Comparison of ENCODE assay signal across 9 mouse cellular contexts in genomic region chr11:97684766-97685165, GRCm38 (mm10). TPM values are rescaled to one million over a fixed set of nuclear protein-coding genes. Genes with fewer than 3 reads are reported as not detected.
DNase-seq lines count a peak whose midpoint lies in the region; ATAC-seq and TF ChIP-seq lines count a peak whose summit lies in the region.
"Had no signal": no experiment of that assay in that cellular context is flagged by ENCODE, and none has a peak within 500 bp of the region (broad histone marks: within the 10 kb centered on the region; RNA-seq: fewer than 3 reads in every experiment).

No protein-coding gene starts in this region.

- H3K4me1 ChIP-seq in embryonic facial prominence, embryonic 13.5 days: peaks cover 22% of the 10 kb centered on the region
- peaks cover 39% of the 10 kb centered on the region for H3K4me1 ChIP-seq in kidney, embryonic 16.5 days (ENCODE audit: insufficient read depth, low read length)

- 0 out of 2 replicates have a peak overlapping the region, but pooled peaks have one; percentile 80 for H3K4me2 ChIP-seq in embryonic facial prominence, embryonic 13.5 days
- peak overlapping the region; percentile 58 for H3K4me2 ChIP-seq in kidney, embryonic 16.5 days (replicated peaks; ENCODE audit: low read depth, low read length)

- 40% methylated on average over 7 of the region's 7 CpGs for WGBS in embryonic facial prominence, embryonic 13.5 days
- 23% methylated on average over 7 of the region's 7 CpGs for WGBS in kidney, embryonic 16.5 days

- TF ChIP-seq CTCF in left cerebral cortex, adult 2 months (IDR thresholded peaks at IDR 0.05): no peak

- H3K9me3 ChIP-seq in embryonic facial prominence, embryonic 13.5 days: no peaks in the 10 kb centered on the region
- H3K9me3 ChIP-seq in kidney, embryonic 16.5 days (ENCODE audit: low read length): no peaks in the 10 kb centered on the region
- H3K9me3 ChIP-seq: embryonic facial prominence, embryonic 15.5 days had no signal

- peak overlapping the region; percentile 79 for H3K27ac ChIP-seq in left cerebral cortex, adult 2 months
- no peak overlapping the region for H3K27ac ChIP-seq in embryonic facial prominence, embryonic 13.5 days
- H3K27ac ChIP-seq in kidney, embryonic 16.5 days (ENCODE audit: low read length): peak overlapping the region; percentile 65

- no peaks in the 10 kb centered on the region for H3K27me3 ChIP-seq in embryonic facial prominence, embryonic 13.5 days
- H3K27me3 ChIP-seq in kidney, embryonic 16.5 days (ENCODE audit: insufficient read depth, low read length): no peaks in the 10 kb centered on the region
- H3K27me3 ChIP-seq: embryonic facial prominence, embryonic 15.5 days had no signal

- no peak overlapping the region for H3K4me3 ChIP-seq in left cerebral cortex, adult 2 months
- H3K4me3 ChIP-seq in embryonic facial prominence, embryonic 13.5 days: no peak overlapping the region
- H3K4me3 ChIP-seq in kidney, embryonic 16.5 days (ENCODE audit: low read length): no peak overlapping the region

- ATAC-seq in embryonic facial prominence, embryonic 13.5 days (ENCODE audit: insufficient number of reproducible peaks, insufficient read depth, low FRiP score, low TSS enrichment, low read depth): no peak
- no peak for ATAC-seq in kidney, embryonic 16.5 days (ENCODE audit: low FRiP score, low TSS enrichment)

- H3K36me3 ChIP-seq in embryonic facial prominence, embryonic 13.5 days: peaks cover 51% of the 10 kb centered on the region
- H3K36me3 ChIP-seq in kidney, embryonic 16.5 days (ENCODE audit: insufficient read depth, low read length): peaks cover 39% of the 10 kb centered on the region

- no peak overlapping the region for H3K9ac ChIP-seq in embryonic facial prominence, embryonic 13.5 days
- H3K9ac ChIP-seq in kidney, embryonic 16.5 days (replicated peaks; ENCODE audit: low read length): peak overlapping the region; percentile 38

- intact Hi-C loops in left cerebral cortex, adult 2 months (cut with DNase I): loop anchor here (1.0 kb wide), 1 partner anchor 54 kb away; no protein-coding TSS in a partner anchor
- intact Hi-C loops in left cerebral cortex, postnatal 14 days (cut with DNase I): loop anchor here (5.0 kb wide), 1 partner anchor 42 kb away; no protein-coding TSS in a partner anchor
- intact Hi-C loops in left cerebral cortex, postnatal 25 days (cut with DNase I): no loop called here

- peak; percentile 49 for DNase-seq in adrenal gland, postnatal 10 days
- no peak for DNase-seq in adrenal gland, adult 2 months
- no peak for DNase-seq in left cerebral cortex, adult 2 months (ENCODE audit: extremely low spot score in 1 of 2, low spot score in 2 of 2)
- DNase-seq in left cerebral cortex, adult 8-10 months (ENCODE audit: low spot score in 2 of 2): no peak
- DNase-seq in left cerebral cortex, postnatal 14 days (ENCODE audit: low spot score in 2 of 2): no peak
- no peak for DNase-seq in left cerebral cortex, postnatal 25 days (ENCODE audit: low spot score in 2 of 2)

RNA-seq across cellular contexts. Expression of gene Cisd3, which starts 0.9 kb away (rescaled TPM):
- 100 to 1,000 TPM; 260 to 277 TPM for total RNA-seq in adrenal gland, postnatal 10 days (2021)
- total RNA-seq in adrenal gland, adult 2 months (2021): 100 to 1,000 TPM; 183 to 265 TPM
- polyA plus RNA-seq in adrenal gland, adult 2 months (2012; rRNA removed): 61.6 and 66.4 TPM in 2 replicates
- total RNA-seq in left cerebral cortex, adult 2 months (2021): 10 to 100 TPM; 47.7 to 57.6 TPM
- total RNA-seq in left cerebral cortex, adult 8-10 months (2022): 10 to 100 TPM; 44.0 to 61.2 (median 54.6) TPM
- polyA plus RNA-seq in embryonic facial prominence, embryonic 13.5 days (2015; fragmentation: Nextera tagmentation; extraction: Ambion mirVana): 12.5 and 13.4 TPM in 2 replicates
- polyA plus RNA-seq in kidney, embryonic 16.5 days (2015; fragmentation: Nextera tagmentation; extraction: Ambion mirVana): 47.3 and 53.1 TPM in 2 replicates
- 10 to 100 TPM; 36.7 to 38.9 TPM for total RNA-seq in left cerebral cortex, postnatal 14 days (2021)
- total RNA-seq in left cerebral cortex, postnatal 25 days (2021): 10 to 100 TPM; 46.5 to 48.8 TPM

RNA-seq across cellular contexts. Expression of gene Pcgf2, which starts 15.5 kb away (rescaled TPM):
- 10 to 100 TPM; 29.7 to 41.0 TPM for total RNA-seq in adrenal gland, postnatal 10 days (2021)
- 10 to 100 TPM; 19.8 to 26.1 TPM for total RNA-seq in adrenal gland, adult 2 months (2021)
- polyA plus RNA-seq in adrenal gland, adult 2 months (2012; rRNA removed): 89.5 and 107 TPM in 2 replicates
- 10 to 100 TPM; 36.2 to 39.6 TPM for total RNA-seq in left cerebral cortex, adult 2 months (2021)
- 10 to 100 TPM; 35.3 to 39.6 (median 37.6) TPM for total RNA-seq in left cerebral cortex, adult 8-10 months (2022)
- 17.2 and 20.9 TPM in 2 replicates for polyA plus RNA-seq in embryonic facial prominence, embryonic 13.5 days (2015; fragmentation: Nextera tagmentation; extraction: Ambion mirVana)
- 12.3 and 16.3 TPM in 2 replicates for polyA plus RNA-seq in kidney, embryonic 16.5 days (2015; fragmentation: Nextera tagmentation; extraction: Ambion mirVana)
- 10 to 100 TPM; 31.3 to 35.8 TPM for total RNA-seq in left cerebral cortex, postnatal 14 days (2021)
- total RNA-seq in left cerebral cortex, postnatal 25 days (2021): 10 to 100 TPM; 30.1 to 30.3 TPM

RNA-seq across cellular contexts. Expression of gene Psmb3, which starts 18.4 kb away (rescaled TPM):
- 100 to 1,000 TPM; 231 to 234 TPM for total RNA-seq in adrenal gland, postnatal 10 days (2021)
- 100 to 1,000 TPM; 224 to 239 TPM for total RNA-seq in adrenal gland, adult 2 months (2021)
- polyA plus RNA-seq in adrenal gland, adult 2 months (2012; rRNA removed): 247 and 261 TPM in 2 replicates
- 100 to 1,000 TPM; 113 to 123 TPM for total RNA-seq in left cerebral cortex, adult 2 months (2021)
- 100 to 1,000 TPM; 117 to 140 (median 132) TPM for total RNA-seq in left cerebral cortex, adult 8-10 months (2022)
- 443 and 487 TPM in 2 replicates for polyA plus RNA-seq in embryonic facial prominence, embryonic 13.5 days (2015; fragmentation: Nextera tagmentation; extraction: Ambion mirVana)
- polyA plus RNA-seq in kidney, embryonic 16.5 days (2015; fragmentation: Nextera tagmentation; extraction: Ambion mirVana): 478 and 503 TPM in 2 replicates
- 100 to 1,000 TPM; 133 to 136 TPM for total RNA-seq in left cerebral cortex, postnatal 14 days (2021)
- 100 to 1,000 TPM; 119 to 124 TPM for total RNA-seq in left cerebral cortex, postnatal 25 days (2021)

RNA-seq across cellular contexts. Expression of gene Mllt6, which starts 21.6 kb away (rescaled TPM):
- 10 to 100 TPM; 36.1 to 48.2 TPM for total RNA-seq in adrenal gland, postnatal 10 days (2021)
- 10 to 100 TPM; 30.6 to 51.2 TPM for total RNA-seq in adrenal gland, adult 2 months (2021)
- 73.0 and 85.8 TPM in 2 replicates for polyA plus RNA-seq in adrenal gland, adult 2 months (2012; rRNA removed)
- 100 to 1,000 TPM; 143 to 147 TPM for total RNA-seq in left cerebral cortex, adult 2 months (2021)
- 100 to 1,000 TPM; 141 to 184 (median 161) TPM for total RNA-seq in left cerebral cortex, adult 8-10 months (2022)
- polyA plus RNA-seq in embryonic facial prominence, embryonic 13.5 days (2015; fragmentation: Nextera tagmentation; extraction: Ambion mirVana): 3.1 and 3.3 TPM in 2 replicates
- polyA plus RNA-seq in kidney, embryonic 16.5 days (2015; fragmentation: Nextera tagmentation; extraction: Ambion mirVana): 4.1 and 5.5 TPM in 2 replicates
- total RNA-seq in left cerebral cortex, postnatal 14 days (2021): 10 to 100 TPM; 79.8 to 80.1 TPM
- total RNA-seq in left cerebral cortex, postnatal 25 days (2021): 100 to 1,000 TPM; 105 to 121 TPM

RNA-seq across cellular contexts. Expression of gene Epop, which starts 55.3 kb away (rescaled TPM):
- total RNA-seq in adrenal gland, postnatal 10 days (2021): 1 to 10 TPM; 3.5 to 5.1 TPM
- 1 to 10 TPM; 2.0 to 6.8 TPM for total RNA-seq in adrenal gland, adult 2 months (2021)
- 10.6 and 16.2 TPM in 2 replicates for polyA plus RNA-seq in adrenal gland, adult 2 months (2012; rRNA removed)
- 100 to 1,000 TPM in 1 of 2 experiments, 10 to 100 TPM in 1; 99.9 to 107 TPM for total RNA-seq in left cerebral cortex, adult 2 months (2021)
- total RNA-seq in left cerebral cortex, adult 8-10 months (2022): 10 to 100 TPM; 65.6 to 80.8 (median 72.9) TPM
- 4.3 and 7.2 TPM in 2 replicates for polyA plus RNA-seq in embryonic facial prominence, embryonic 13.5 days (2015; fragmentation: Nextera tagmentation; extraction: Ambion mirVana)
- 2.3 and 2.5 TPM in 2 replicates for polyA plus RNA-seq in kidney, embryonic 16.5 days (2015; fragmentation: Nextera tagmentation; extraction: Ambion mirVana)
- total RNA-seq in left cerebral cortex, postnatal 14 days (2021): 10 to 100 TPM; 34.7 to 37.7 TPM
- total RNA-seq in left cerebral cortex, postnatal 25 days (2021): 10 to 100 TPM; 77.4 to 92.2 TPM
